Mouse (Mus musculus) lung, adult 2 months (tissue): Measurements from ENCODE around the gene Sergef.

ENCODE experiments used
- CTCF ChIP-seq: fragments of 200-500 bp; IDR thresholded peaks from 2 replicates; pipeline ENCODE4 v1.5.1; 2011; ENCODE audit warnings: mild to moderate bottlenecking, low read length, control low read depth; ENCODE audit not compliant: insufficient read depth
- POLR2A ChIP-seq: fragments of 200-500 bp; IDR thresholded peaks from 2 replicates; pipeline ENCODE4 v1.6.1; 2011; ENCODE audit warnings: low read depth, mild to moderate bottlenecking, control low read depth, low read length, borderline replicate concordance; ENCODE audit errors: extremely low read depth

- TF ChIP-seq CTCF (no peak), POLR2A (no peak)
Observed at GRCm38 (mm10) chr7:46529930-46530329, 109.7 kb downstream of the Sergef start.
